Mouse (Mus musculus) CH12.LX (cell line): ENCODE results near the gene Il17rc. TPM values are rescaled to one million over a fixed set of nuclear protein-coding genes. Genes with fewer than 3 reads are reported as not detected.
A peak's percentile ranks its signal among the peaks of the same experiment; 100 is the strongest.

Source experiments
- DNase-seq: peaks from one replicate; pipeline ENCODE4 v3.0.0-alpha.2; 2013; ENCODE audit errors: extremely low read depth
- H3K27ac ChIP-seq: 2 replicates; pipeline ENCODE4 v1.5.1; 2012; ENCODE audit warnings: low read depth, mild to moderate bottlenecking, control low read depth, moderate library complexity; ENCODE audit not compliant: insufficient read depth
- H3K27me3 ChIP-seq: replicated peaks from 2 replicates; pipeline ENCODE3; 2012; ENCODE audit warnings: inconsistent platforms
- H3K36me3 ChIP-seq, 2 experiments: replicated peaks in 1 of 2; 2 replicates each; pipeline versions ENCODE3 to v1.6.1; 2012; ENCODE audit warnings: inconsistent platforms in 1 of 2, low read length in 1 of 2, mild to moderate bottlenecking in 1 of 2, mixed read lengths in 1 of 2, moderate library complexity in 1 of 2; ENCODE audit not compliant: control insufficient read depth in 1 of 2, insufficient read depth in 1 of 2
- H3K4me1 ChIP-seq, 2 experiments: 2 replicates each; pipeline ENCODE4 v1.6.1; 2012; ENCODE audit warnings: inconsistent platforms in 1 of 2, moderate library complexity in 1 of 2; ENCODE audit not compliant: insufficient read depth in 2 of 2, control insufficient read depth in 1 of 2
- H3K4me2 ChIP-seq: 2 replicates; pipeline ENCODE4 v1.6.1; 2012; ENCODE audit warnings: low read depth, mild to moderate bottlenecking, control low read depth; ENCODE audit not compliant: poor library complexity, insufficient read depth, severe bottlenecking
- H3K4me3 ChIP-seq, 3 experiments: fragments of 150-350 bp in 1 of 3; sonication (generic) in 1 of 3; replicated peaks in 1 of 3; 2 replicates each; pipeline versions ENCODE3 to v1.5.1; 2011 to 2012; ENCODE audit warnings: low read depth in 2 of 3, low read length in 2 of 3, mild to moderate bottlenecking in 2 of 3, moderate library complexity in 2 of 3, control low read depth in 1 of 3, improper control_type of control experiment in 1 of 3, inconsistent platforms in 1 of 3, mixed read lengths in 1 of 3; ENCODE audit not compliant: poor library complexity in 1 of 3
- H3K79me2 ChIP-seq: replicated peaks from 2 replicates; pipeline ENCODE4 v1.6.1; 2012; ENCODE audit warnings: mild to moderate bottlenecking, moderate library complexity; ENCODE audit not compliant: control insufficient read depth, poor library complexity, insufficient read depth, severe bottlenecking; ENCODE audit errors: extremely low read depth
- H3K9ac ChIP-seq: 2 replicates; pipeline ENCODE4 v1.6.1; 2012; ENCODE audit warnings: low read depth, mild to moderate bottlenecking, control low read depth, moderate library complexity; ENCODE audit not compliant: insufficient read depth
- H3K9me3 ChIP-seq: replicated peaks from 2 replicates; pipeline ENCODE3; 2012; ENCODE audit warnings: low read length, inconsistent platforms, mixed read lengths
- BHLHE40 ChIP-seq: IDR thresholded peaks from 2 replicates; pipeline ENCODE4 v1.6.1; 2011; ENCODE audit warnings: mild to moderate bottlenecking, low read depth, low read length, improper control_type of control experiment
- CHD2 ChIP-seq: IDR thresholded peaks from 2 replicates; pipeline ENCODE4 v1.6.1; 2011; ENCODE audit warnings: low read length, improper control_type of control experiment
- CTCF ChIP-seq, 2 experiments: IDR thresholded peaks in 1 of 2; conservative IDR thresholded peaks in 1 of 2; 2 replicates each; pipeline ENCODE4 v1.5.1; 2011 to 2012; ENCODE audit warnings: low read depth in 2 of 2, low read length in 2 of 2, improper control_type of control experiment in 1 of 2, inconsistent platforms in 1 of 2, mild to moderate bottlenecking in 1 of 2, moderate library complexity in 1 of 2
- ELF1 ChIP-seq: IDR thresholded peaks from 2 replicates; pipeline ENCODE4 v1.6.1; 2014; ENCODE audit warnings: low read depth, mild to moderate bottlenecking, inconsistent platforms, low read length, improper control_type of control experiment
- HCFC1 ChIP-seq: IDR thresholded peaks from 2 replicates; pipeline ENCODE4 v1.6.1; 2012; ENCODE audit warnings: low read depth, mild to moderate bottlenecking, inconsistent platforms, low read length, improper control_type of control experiment
- IRF4 ChIP-seq: IDR thresholded peaks from 2 replicates; pipeline ENCODE4 v1.6.1; 2014; ENCODE audit warnings: low read depth, mild to moderate bottlenecking, inconsistent platforms, low read length, improper control_type of control experiment
- JUN ChIP-seq: IDR thresholded peaks from 2 replicates; pipeline ENCODE4 v1.6.1; 2011; ENCODE audit warnings: low read depth, mild to moderate bottlenecking, low read length, improper control_type of control experiment, moderate library complexity; ENCODE audit not compliant: insufficient read depth
- KAT2A ChIP-seq: IDR thresholded peaks from 2 replicates; pipeline ENCODE4 v1.6.1; 2012; ENCODE audit warnings: low read length, improper control_type of control experiment, inconsistent platforms; ENCODE audit not compliant: insufficient replicate concordance
- MAX ChIP-seq: IDR thresholded peaks from 2 replicates; pipeline ENCODE4 v1.6.1; 2011; ENCODE audit warnings: low read length, improper control_type of control experiment
- MAZ ChIP-seq: IDR thresholded peaks from 2 replicates; pipeline ENCODE4 v1.6.1; 2012; ENCODE audit warnings: low read depth, mild to moderate bottlenecking, inconsistent platforms, low read length, improper control_type of control experiment, moderate library complexity
- MXI1 ChIP-seq: IDR thresholded peaks from 2 replicates; pipeline ENCODE4 v1.6.1; 2011; ENCODE audit warnings: mild to moderate bottlenecking, low read depth, low read length, improper control_type of control experiment
- MYC ChIP-seq: IDR thresholded peaks from 2 replicates; pipeline ENCODE4 v1.6.1; 2011; ENCODE audit warnings: low read depth, mild to moderate bottlenecking, improper control_type of control experiment, low read length
- NELFE ChIP-seq: IDR thresholded peaks from 2 replicates; pipeline ENCODE4 v1.6.1; 2011; ENCODE audit warnings: low read depth, low read length, improper control_type of control experiment
- NRF1 ChIP-seq: IDR thresholded peaks from 2 replicates; pipeline ENCODE4 v1.6.1; 2014; ENCODE audit warnings: low read depth, mild to moderate bottlenecking, inconsistent platforms, low read length, improper control_type of control experiment, moderate library complexity
- PAX5 ChIP-seq: IDR thresholded peaks from 2 replicates; pipeline ENCODE4 v1.6.1; 2012; ENCODE audit warnings: low read length, inconsistent platforms, mixed read lengths
- POLR2AphosphoS2 ChIP-seq: IDR thresholded peaks from 2 replicates; pipeline ENCODE4 v1.6.1; 2011; ENCODE audit warnings: low read depth, low read length, improper control_type of control experiment
- RAD21 ChIP-seq: IDR thresholded peaks from 2 replicates; pipeline ENCODE4 v1.6.1; 2011; ENCODE audit warnings: low read depth, mild to moderate bottlenecking, low read length, improper control_type of control experiment, moderate library complexity
- RCOR1 ChIP-seq: conservative IDR thresholded peaks from 2 replicates; pipeline ENCODE4 v1.6.1; 2012; ENCODE audit warnings: low read depth, mild to moderate bottlenecking, inconsistent platforms, low read length, improper control_type of control experiment
- SIN3A ChIP-seq: IDR thresholded peaks from 2 replicates; pipeline ENCODE4 v1.6.1; 2012; ENCODE audit warnings: low read length, improper control_type of control experiment, inconsistent platforms
- SMC3 ChIP-seq: IDR thresholded peaks from 2 replicates; pipeline ENCODE4 v1.6.1; 2011; ENCODE audit warnings: low read depth, low read length, improper control_type of control experiment
- TCF12 ChIP-seq: IDR thresholded peaks from 2 replicates; pipeline ENCODE4 v1.6.1; 2014; ENCODE audit warnings: low read depth, mild to moderate bottlenecking, inconsistent platforms, low read length, improper control_type of control experiment
- USF1 ChIP-seq: IDR thresholded peaks from 2 replicates; pipeline ENCODE4 v1.6.1; 2014; ENCODE audit warnings: low read depth, mild to moderate bottlenecking, inconsistent platforms, low read length, improper control_type of control experiment
- ZMIZ1 ChIP-seq: IDR thresholded peaks from 2 replicates; pipeline ENCODE4 v1.6.1; 2012; ENCODE audit warnings: low read depth, mild to moderate bottlenecking, inconsistent platforms, low read length, improper control_type of control experiment
- ZNF384 ChIP-seq: IDR thresholded peaks from 2 replicates; pipeline ENCODE4 v1.6.1; 2012; ENCODE audit warnings: low read depth, low read length, improper control_type of control experiment, inconsistent platforms
- dilution Hi-C: fragments of 300-500 bp; cut with MboI; formaldehyde crosslinking; loops from 2 replicates; pipeline ENCODE4 v1.14.3; 2020; ENCODE audit warnings: low sequenced_read_pairs; ENCODE audit not compliant: extremely low pct_unique_long_range_greater_than_20kb, extremely low pct_ligation_motif_present
- in situ Hi-C: fragments of 300-500 bp; cut with MboI; formaldehyde crosslinking; loops from 3 replicates; pipeline ENCODE4 v1.14.3; 2019; ENCODE audit warnings: low sequenced_read_pairs, low pct_ligation_motif_present, low pct_unique_long_range_greater_than_20kb, mixed read lengths
- polyA plus RNA-seq: library from polyadenylated mRNA; unstranded; fragments of >175 nt; gene quantifications from 2 replicates; pipeline ENCODE4 v1.2.1, GENCODE M21; 2012; ENCODE audit warnings: low read depth; ENCODE audit not compliant: insufficient read length
- total RNA-seq, 2 experiments: library from RNA; depleted of rRNA; stranded (reverse); fragments of 300-350 nt in 1 of 2; fragments of >200 nt in 1 of 2; gene quantifications; 2 replicates each; pipeline ENCODE4 v1.2.3; 2012 to 2014

Gene Il17rc
- total and polyA plus RNA-seq, 3 experiments = not detected

DNA sequence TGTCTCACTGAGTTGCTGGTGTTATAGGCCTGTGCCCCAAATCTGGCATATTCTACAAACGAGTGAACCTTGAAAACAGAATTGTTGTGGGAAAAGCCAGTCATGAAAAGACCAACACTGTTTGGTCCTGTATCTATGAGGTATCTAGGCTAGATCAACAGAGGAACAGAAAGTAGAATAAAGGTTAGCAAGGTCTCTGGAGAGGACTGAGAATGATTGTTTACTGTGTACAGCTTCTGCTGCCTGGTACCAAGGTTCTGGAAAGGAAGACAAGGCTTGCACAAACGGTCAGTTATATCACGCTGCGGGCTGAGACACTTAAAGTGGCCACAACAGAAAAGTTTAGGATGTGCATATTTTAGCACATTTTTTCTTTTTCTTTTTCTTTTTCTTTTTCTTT lies 44.5 kb upstream of the Il17rc start:
- in situ Hi-C loops (no loop called here), dilution Hi-C loops (no loop called here)
- Histone ChIP-seq H3K9me3 (peaks cover 5% of the 10 kb centered on the region), H3K36me3 (no peaks in the 10 kb centered on the region), H3K27ac (no peak overlapping the region), H3K4me2 (no peak overlapping the region), H3K4me3 (no peak overlapping the region), H3K9ac (no peak overlapping the region), H3K27me3 (peaks cover 3% of the 10 kb centered on the region), H3K4me1 (peaks cover 6 to 18% of the 10 kb centered on the region in 2 experiments; a peak in 3 of 4 replicates), H3K79me2 (no peaks in the 10 kb centered on the region)
- no peak for DNase-seq
- no peak for TF ChIP-seq MAX
- TF ChIP-seq SIN3A = no peak
- no peak for TF ChIP-seq BHLHE40
- no peak for TF ChIP-seq ELF1
- no peak for TF ChIP-seq HCFC1
- TF ChIP-seq TCF12 = no peak
- no peak for TF ChIP-seq POLR2AphosphoS2
- no peak for TF ChIP-seq NELFE
- no peak for TF ChIP-seq CHD2
- no peak for TF ChIP-seq PAX5
- TF ChIP-seq KAT2A = no peak
- TF ChIP-seq NRF1 = no peak
- TF ChIP-seq CTCF (conservative IDR thresholded peaks at IDR 0.05 in 1 of 2, IDR thresholded peaks at IDR 0.05 in 1 of 2; ENCODE audit: low read depth in 2 of 2, low read length in 2 of 2) = no peak

DNA sequence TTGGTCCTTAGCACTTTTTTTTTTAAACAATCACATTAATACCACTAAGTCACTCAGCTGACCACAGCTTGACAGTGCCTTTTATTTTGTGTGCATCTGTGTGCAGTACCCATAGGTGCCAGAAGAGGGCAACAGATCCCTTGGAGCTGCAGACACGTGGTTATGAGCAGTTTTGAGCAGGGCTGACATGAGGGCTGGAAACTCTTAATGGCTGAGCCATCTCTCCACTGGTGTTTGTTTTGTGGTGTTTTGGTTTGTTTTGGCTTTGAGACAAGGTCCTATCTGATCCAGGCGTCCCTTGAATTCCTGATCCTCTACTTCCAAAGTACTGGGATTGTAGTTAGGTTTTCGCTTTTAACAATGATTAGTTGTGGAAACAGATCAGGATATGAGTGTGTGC lies 43.8 kb upstream of the Il17rc start:
- H3K9me3 ChIP-seq = peaks cover 5% of the 10 kb centered on the region
- H3K27me3 ChIP-seq = peaks cover 3% of the 10 kb centered on the region
- no peak overlapping the region for H3K9ac ChIP-seq
- no peak overlapping the region for H3K4me2 ChIP-seq
- dilution Hi-C loops = no loop called here
- DNase-seq = peak; percentile 72
- H3K79me2 ChIP-seq = no peaks in the 10 kb centered on the region
- no peak for TF ChIP-seq POLR2AphosphoS2
- no peak for TF ChIP-seq MXI1
- TF ChIP-seq NELFE = no peak
- TF ChIP-seq RCOR1 = no peak
- no peak for TF ChIP-seq MAZ
- TF ChIP-seq RAD21 = peak; percentile 62
- TF ChIP-seq USF1 = peak; percentile 34
- peak; percentile 95 for TF ChIP-seq MAX
- TF ChIP-seq SMC3 = peak; percentile 44
- TF ChIP-seq PAX5 = no peak
- TF ChIP-seq JUN = no peak
- no peak for TF ChIP-seq NRF1
- peak; percentile 98 for TF ChIP-seq MYC
- TF ChIP-seq CTCF (conservative IDR thresholded peaks at IDR 0.05 in 1 of 2, IDR thresholded peaks at IDR 0.05 in 1 of 2; ENCODE audit: low read depth in 2 of 2, low read length in 2 of 2) = peak; percentile 65 to 66; a peak in 3 of 4 replicates
- TF ChIP-seq ZNF384 = no peak
- TF ChIP-seq ZMIZ1 = no peak
- TF ChIP-seq IRF4 = no peak
- in situ Hi-C loops = no loop called here
- H3K4me1 ChIP-seq = peaks cover 11 to 25% of the 10 kb centered on the region in 2 experiments
- no peaks in the 10 kb centered on the region for H3K36me3 ChIP-seq
- no peak overlapping the region for H3K27ac ChIP-seq
- H3K4me3 ChIP-seq = no peak overlapping the region
